Mouse (Mus musculus): ENCODE measurements around the gene Prok1.

Prok1 gene

DNA sequence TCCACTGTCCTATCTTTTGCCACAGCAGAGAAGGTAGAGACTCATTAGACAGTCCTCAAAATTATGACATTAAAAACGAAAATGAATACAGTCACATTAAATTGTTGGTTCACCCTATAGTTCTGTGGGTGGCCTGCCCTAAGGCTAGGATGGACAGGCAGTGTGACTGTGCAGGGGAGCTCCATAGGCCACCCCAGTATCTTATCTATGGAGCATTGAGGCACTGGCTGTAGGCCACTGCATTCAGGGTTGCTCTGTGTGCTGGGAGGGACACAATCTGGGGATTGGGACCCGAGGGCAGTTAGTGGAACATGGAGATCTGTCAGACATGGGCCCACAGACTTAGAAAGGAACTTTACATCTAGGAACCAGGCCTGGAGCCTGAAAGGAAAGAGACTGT is 5.6 kb downstream of the Prok1 start:
- no peak for DNase-seq

DNA sequence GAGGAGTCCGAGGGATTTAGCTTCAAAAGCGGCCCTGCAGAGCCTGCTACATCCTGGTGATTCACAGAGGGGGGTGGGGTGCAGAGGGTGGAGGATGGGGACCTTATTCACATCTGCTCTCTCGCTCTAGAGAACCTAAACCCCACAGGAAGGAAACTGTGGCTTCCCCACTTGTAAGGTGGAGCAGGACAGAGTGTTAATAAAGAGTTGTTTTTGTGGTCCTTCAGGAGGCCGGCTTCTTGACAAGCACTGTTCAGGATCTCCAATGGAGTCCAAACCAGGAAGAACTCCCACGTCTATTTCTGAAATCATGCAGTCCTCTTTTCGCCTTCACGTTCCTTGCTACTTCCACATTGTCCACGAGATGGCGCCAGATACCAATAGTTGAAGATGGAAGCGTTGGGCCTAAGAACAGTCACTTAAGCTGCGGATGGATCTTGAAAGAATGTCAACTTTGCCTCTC is 6.1 kb downstream of the Prok1 start:
- peak; percentile 74 to 87 for DNase-seq

DNA sequence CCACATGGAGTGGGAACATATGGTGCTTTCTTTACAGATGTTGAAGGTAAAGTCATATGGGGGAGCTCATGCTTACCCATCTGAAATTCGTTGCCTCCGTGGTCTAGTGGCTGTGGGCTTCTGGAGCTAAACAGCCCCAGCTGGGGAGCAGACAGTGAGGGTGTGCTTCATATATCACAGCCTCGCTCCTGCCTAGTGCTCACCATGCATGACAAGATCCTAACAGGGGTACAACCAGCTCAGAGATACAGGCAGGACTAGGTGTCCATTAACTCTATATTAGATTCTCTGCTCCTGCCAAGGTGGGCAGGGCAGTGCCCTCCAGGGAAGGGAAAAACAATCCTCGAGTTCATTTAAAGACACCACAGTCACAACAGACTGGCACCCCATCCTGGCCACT is 8.3 kb downstream of the Prok1 start:
- DNase-seq: no peak

DNA sequence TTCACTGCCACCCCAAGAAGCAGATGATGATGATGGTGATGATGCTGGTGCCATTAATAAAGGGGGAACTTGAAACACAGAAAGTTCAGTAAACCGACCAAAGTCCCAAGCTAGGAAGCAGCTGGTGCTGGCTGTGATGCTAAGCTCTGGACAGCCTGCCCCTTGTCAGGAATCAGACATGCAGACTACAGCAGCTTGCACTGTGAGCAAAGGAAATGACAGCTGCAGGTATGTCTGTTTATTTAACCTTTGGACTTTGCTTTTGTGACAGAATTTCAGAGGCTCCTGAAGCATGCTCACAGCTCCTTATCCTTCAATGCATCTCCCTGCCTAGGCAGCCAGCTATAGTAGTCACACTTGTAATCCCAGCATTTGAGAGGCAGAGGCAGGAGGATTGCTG is 9.0 kb downstream of the Prok1 start, which contains the start of gene A630076J17Rik:
Gene A630076J17Rik (plus strand): TSS at position 88 of the 400 bp plus-strand sequence.
- no peak for DNase-seq

DNA sequence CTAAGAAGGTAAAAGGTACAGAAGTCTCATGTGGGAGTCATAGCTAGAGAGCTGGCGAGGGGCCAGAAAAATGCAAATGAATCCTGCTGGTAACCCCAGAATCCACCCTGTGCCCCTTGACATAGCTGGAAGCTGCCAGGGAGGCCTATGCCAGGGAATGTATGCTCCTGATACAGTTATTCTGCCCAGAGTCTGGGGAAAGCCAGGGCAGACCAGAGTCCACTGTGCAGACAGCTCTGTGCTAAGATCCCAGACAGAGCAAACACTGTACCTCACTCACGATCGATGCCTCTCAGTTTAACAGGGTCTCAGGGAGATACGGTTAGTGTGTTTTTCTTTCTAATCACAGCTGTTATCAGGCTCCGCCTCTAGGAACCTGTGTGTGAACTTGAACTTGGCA is 9.7 kb downstream of the Prok1 start:
- DNase-seq: no peak

DNA sequence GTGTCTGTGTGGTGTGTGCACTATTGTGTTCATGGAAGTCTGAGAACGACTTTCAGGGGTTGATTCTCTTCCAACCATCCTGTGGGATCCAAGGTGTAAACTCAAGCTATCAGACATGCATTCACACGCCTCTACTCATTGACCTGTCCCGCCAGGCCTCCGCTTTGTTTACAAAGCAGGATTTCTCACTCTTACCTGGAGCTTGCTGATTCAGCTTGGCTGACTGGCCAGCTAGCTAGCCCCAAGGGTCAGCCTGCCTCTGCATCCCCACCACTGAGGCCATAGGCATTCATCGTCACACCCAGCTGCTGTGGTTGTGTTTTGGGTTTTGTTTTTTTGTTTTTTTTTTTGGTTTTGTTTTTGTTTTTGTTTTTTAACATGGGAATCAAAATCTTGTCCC is 10.3 kb downstream of the Prok1 start:
- DNase-seq: no peak

DNA sequence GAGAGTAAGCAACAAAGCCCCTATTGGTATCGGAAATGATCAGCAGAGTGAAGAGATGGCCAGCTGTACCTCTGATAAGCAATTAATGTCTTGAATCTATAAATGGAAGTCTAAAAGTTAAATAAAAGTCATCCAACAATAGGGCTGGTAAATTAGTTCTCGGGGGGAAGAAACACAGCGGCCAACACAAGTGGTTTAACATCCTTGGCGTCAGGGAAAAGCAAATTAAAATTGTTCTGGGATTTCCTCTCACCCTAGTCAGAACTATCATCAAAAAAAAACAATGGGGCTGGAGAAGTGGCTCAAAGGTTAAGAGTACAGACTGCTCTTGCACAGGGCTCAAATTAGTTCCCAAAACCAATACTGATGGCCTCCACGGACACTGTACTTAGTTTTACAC is 13.7 kb downstream of the Prok1 start:
- DNase-seq: no peak

DNA sequence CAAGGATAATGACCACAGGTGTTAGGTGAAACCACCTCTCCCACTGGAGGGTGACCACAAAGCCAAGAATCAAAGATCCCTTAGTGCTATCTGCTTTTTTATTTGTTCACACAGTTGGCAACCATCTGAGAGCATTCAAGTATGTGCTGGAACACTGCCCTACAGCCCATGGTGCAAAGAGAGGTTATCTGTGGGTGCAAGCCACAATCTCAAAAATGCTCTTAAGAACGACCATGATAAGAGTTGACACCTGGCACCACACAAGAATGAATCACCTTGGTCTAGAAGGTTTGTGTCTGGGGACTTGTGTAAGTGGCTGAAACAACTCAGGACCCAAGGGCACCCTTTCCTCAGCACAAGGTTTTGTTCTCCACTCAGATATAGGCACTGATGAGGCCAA is 16.3 kb downstream of the Prok1 start:
- no peak for DNase-seq

DNA sequence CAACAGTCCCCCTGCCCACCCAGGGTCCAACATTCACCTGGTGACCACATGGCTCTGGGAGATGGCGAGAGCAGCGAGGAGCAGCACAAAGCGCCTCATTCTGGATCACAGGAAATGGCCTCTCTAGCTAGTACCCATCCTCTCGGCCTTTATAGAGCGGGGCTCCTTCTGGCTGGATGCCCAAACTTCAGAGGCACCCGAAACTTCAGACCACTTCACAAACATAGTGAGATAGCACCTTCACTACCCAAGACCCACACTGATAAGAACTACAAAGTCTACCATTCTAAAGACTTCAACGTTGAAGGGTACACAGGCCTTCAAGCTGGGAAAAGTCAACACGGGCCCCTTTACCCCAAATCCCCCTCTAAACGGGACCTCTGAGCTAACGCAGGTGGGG is 17.9 kb downstream of the Prok1 start, which contains the start of gene Cym:
Gene Cym (minus strand): TSS at position 125 of the 400 bp plus-strand sequence.
- no peak for DNase-seq

DNA sequence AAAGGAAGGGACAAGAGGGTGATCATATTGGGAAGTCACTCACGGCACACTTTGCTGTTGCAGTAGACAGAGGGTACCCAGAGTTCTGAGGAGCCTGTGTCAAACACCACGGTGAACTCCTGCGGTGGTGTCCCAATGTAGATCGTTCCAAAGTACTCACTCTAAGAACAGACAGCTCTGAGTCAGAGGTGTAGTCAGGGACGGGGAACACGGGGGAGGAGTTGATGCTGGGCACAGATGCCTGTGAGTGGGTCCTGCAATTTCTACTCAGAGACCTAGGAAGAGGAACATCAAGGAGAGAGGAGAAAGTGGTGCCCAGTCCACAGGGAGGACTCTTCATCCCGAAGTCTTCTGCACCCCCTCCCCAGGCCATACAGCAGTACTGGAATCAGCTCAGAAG is 20.9 kb downstream of the Prok1 start:
- DNase-seq: no peak

DNA sequence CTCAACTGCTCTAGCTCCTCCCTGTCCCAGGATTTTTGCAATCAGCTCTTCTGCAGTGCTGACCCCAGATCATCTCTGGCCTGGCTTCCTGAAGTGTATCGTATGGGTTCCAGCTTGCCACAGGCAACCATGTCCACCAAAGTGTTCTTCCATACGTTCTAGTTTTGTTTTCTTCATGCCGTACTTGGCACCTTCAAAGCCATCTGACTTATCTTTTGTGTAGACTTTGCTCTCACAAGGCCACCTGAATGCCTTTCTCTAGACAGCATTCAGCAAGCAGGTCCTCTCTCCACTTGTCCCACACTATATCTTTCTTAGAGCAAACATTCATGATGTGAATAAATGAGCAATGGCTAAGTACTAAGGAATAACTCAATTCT is 22.4 kb downstream of the Prok1 start:
- DNase-seq: no peak

DNA sequence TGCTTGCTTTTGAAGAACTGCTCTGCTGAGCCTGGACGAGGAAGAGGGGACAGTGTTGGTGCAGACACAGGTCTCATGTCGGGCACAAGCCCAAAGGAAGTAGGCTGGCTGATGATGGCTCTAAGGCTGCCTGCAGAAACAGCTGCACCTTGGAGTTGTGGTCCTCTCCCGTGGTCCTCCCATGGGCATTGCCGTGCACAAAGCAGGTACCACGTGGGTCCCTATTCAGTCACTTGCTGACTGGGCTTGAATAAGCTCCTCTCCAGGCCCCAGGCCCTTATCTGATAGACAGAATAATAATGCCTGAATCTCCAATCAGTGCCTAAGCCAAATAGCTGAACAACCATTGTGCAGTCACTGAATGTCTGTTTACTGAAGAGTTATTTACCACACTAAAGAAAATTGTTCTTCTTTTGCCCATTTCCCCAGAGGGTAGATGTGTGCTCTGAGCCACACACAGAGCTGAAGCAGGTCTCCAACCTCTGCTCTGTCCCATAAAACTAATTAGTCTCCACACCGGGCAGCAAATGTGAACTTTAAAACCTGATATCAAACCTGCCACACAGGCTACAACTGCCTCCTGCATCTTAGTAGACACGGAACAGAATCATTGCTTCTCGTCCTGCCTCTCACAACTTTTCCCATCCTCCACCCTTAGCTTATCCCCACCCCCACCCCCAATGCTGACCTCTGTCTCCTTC is 23.0 kb downstream of the Prok1 start:
- DNase-seq: no peak

DNA sequence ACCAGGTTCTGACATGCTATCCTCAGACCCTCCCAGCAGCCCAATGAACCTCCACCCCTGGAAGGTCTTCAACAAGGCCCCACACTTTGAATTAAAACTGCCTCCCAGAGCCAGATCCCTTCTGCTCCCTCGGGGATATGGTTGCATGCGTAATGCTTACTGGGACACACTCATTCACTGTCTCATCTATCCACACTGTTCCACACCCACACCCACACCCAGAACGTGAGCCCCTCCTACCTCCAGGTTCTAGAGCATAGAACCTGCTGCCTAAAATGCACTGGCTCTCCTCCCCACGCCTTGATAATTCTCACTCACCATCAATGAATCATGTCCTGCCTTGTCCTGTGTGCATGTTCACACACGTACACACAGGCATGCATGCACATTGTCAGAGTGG is 24.9 kb downstream of the Prok1 start:
- no peak for DNase-seq

DNA sequence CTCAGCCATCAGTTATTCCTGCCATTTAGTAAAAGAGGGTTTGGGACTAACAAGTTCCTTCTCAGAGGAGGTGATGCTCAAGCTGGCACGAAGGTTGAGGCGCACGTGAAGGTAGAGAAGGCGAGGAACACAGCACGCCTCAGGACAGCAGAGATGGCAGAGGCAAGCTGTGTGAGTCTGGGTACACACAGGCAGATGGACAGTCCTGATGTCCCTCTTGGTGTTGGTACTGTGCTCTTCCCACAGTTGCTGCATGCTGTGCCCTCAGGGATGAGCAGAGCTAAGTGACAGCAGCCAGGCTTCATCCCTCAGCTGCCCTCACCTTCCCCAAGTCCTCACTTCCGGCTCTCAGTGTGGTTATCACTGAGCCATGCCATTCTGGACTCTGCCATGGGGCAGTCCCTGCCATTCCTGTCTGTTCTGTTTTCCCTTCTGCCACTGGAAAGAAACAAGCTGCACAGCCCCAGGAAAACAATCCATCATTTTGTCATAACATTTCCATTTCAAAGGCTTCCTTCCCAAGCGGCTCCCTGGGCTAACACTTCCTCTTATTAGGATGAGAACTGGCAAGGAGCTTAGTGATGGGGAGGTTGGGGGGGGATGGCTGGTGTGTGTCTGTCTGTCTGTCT is 31.8 kb downstream of the Prok1 start:
- no peak for DNase-seq

DNA sequence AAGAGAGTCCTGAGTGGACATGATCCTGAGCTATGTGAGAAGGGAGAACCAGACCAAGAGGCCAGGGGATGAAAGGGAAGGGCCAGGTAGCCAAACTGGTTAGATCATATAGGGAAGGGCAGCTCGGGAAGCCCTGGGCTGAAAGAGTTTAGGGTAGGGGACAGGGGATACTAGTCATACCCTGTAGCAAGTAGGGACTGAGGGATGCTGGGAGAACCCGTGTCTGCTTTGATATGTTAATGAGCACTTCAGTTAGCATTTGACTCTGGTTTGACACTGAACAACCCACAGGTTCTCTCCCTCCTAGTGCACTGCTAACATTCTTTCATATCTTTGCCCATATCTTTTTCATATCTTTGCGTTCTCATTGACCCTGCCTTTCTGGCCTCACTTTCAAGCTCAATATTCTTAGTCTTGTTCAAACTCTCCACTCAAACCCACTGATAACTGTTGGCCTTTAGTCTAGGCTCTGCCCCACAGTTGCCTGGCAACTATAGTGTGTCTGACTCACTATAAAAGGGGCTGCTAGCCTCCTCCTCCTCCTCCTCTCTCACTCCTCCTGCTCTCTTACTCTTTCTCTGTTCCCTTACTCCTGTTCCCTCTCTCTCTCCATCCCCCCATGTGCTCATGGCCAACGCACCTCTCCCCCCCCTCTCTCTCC is 32.9 kb downstream of the Prok1 start:
- DNase-seq: no peak

DNA sequence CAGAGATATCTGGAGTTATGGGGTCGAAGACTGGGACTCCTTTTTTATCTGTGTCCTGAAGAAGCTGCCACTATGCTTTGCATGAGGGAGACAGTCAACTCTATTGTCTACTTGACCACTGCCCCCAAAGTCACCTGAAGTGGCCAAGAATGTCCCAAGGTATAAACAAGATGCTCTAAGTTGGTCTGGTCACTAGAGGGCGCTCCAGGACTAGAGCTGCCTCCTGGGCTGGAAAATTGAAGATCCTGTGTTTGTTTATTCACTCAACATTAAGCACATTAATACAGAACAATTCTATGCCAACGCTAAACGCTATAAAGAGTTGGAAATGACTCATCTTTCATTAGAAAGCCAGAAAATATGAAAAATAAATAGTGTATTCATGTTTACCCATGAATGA is 33.5 kb downstream of the Prok1 start:
- peak; percentile 73 to 82 for DNase-seq

DNA sequence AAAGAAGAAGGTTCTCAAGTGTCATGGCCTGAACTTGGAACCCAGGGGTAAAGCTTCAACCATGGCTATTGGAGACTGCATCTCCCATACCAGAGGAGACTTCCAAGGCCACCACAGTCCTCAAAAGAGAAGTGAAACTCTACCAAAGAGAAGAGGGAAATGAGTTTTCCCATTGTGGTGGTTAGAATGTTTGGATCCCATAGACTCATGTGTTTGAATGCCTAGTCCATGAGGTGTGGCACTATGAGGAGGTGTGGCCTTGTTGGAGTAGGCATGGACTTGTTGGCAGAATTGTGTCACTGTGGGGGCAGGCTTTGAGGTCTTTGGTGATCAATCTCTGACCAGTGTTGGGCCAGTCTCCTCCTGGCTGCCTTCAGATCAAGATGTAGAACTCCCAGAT is 34.3 kb downstream of the Prok1 start:
- no peak for DNase-seq

DNA sequence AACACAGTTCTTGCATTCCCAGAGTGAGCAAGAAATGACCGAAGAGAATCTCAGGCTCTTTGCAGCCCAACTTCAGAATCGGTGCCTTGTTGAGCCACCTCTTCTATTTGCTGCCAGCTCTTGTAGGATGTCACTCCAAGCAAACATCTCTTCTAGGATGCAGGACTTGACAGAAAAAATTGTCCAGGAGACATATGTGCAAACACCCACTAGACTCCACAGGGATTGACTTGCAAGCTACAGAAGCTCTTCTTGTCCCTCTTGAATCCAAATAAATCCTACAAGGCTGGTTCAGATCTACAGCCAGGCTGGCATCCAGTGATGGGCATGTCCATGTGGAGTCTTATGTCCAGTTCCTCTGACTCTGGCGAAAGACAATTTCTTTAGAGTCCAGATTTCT is 35.1 kb downstream of the Prok1 start:
- DNase-seq: no peak

DNA sequence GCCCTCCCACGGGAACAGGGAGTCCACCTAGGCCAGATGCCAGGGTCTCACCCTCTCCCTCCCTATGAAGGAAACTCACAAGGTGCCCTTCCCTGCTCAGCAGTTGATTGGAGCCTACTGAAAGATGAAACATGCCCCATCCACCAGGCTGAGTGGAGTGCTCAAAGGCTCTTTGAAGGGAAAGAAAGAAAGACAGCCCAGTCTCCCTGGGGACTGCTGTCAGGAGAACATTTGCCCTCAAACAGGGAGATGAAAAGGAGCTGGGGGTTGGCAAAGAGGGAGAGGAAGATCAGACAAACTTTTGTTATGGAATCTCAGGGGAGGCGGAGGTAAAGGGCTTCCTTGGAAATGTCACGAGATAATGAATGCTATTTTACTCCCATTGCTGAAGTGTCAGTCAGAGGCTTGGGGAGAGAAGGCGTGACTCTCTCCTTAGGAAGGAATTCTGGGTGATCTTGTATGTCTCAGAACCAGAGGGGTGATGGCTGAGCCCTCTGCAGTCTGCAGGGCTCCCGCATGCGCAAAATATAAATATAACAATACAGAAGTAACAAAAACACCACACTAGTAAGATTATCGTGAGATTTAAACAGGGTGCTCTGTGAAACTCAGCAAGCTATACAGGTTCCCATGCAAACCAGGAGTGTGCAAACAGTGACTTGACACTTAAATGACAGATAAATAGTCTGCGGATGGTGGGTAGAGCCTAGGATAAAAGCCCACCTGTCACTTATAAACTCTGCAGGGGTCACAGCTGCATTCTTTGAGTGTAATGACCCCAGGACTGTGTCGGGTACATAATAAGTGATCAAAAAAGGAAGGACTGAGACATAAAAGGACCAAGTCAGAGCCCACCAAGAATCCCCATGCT is 38.0 kb downstream of the Prok1 start:
- DNase-seq: no peak

DNA sequence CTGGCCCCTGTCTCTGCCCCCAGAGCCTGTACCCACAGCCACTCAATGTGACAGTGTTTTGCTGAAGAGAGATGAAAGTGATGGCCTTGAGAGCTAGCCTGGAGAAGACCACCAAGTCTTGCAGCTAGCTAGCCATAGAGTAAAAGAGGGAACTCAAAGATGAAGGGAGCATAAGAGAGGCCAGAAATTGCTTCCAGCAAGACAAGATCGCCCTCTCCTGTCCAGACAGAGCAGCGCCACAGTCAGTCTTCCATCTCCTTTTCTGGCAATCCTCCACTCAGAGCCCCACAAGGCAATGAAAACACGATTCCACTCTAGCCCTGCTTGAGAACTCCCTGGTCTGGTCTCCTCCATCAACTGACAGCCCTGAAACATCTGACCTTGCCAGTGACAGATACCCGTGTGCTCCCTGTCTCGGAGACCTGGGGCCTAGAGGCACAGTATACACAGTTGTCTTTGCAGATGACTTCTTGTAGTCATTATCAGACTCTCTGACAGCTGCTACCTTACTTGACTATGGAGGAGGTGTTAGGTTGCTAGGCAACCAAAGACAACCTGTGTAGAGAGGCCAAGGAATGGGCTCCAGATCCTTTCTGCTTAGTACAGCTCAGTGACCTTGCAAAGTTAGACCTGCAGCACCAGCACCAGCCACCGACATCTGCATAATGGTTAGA is 51.1 kb downstream of the Prok1 start:
- peak; percentile 77 to 80 for DNase-seq

DNA sequence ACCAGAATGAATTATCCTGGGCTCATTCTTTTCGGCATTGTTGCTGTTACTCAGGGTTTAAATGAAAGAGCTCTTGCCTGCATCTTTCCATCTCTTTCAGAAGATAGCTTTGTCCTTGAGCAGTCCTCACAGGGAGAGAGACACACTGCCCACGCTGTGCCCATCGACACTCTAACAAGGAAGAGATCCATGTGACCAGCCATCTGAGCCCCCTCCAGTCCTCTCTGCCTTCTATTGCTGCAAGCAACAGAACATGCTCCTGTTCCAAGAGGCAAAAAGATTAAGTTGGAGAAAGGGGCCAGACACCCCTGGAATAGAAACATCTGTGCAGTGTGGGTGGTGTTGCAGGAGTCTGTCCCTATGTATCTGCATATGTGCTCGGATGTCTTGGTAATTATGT is 52.5 kb downstream of the Prok1 start:
- DNase-seq: no peak

DNA sequence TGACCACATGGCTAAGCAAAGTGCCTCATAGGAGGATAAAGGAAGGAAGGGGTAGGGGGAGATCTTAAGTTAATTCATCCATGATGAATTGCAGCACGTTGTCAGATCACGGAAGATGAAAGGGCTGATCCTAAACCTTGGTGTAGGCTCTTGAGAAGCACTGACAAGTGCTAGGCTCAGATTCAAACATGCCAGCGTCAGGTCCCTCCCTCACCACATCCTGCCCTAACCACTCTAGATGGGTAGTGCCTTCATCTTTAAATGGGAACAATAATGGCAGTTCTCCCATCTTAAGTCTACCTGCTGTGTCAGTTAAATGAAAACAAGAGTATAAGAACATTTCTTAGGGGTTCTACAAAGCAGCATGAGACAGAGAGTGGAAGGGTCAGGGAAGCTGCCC is 53.9 kb downstream of the Prok1 start:
- no peak for DNase-seq

DNA sequence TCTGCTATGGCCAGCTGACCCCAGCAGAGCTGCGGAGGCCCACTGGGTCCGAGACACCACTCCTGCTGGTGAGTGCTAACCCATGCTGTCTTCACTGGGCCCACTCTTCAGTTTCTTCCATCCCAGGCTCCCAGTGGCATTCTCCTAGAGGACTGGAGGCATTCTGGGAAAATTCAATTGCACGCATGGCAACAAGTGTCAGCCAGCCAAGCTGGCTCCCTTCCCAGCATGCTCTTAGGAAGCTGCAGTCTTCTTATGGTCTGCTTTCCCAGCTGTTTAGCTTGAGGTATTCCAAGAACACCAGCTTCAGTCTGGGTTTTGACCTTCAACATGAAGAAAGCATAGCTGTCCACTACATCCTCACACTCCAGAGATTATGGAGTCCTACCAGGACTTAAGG is 56.3 kb downstream of the Prok1 start:
- no peak for DNase-seq

Measured in cerebellum, postnatal 36 days (tissue).